Mouse (Mus musculus): ENCODE measurements around the gene Gtf2h2. TPM values are rescaled to one million over a fixed set of nuclear protein-coding genes. Genes with fewer than 3 reads are reported as not detected.
A peak's percentile ranks its signal among the peaks of the same experiment; 100 is the strongest.
"Not testable (repeated sequence)": the region's sequence is repeated elsewhere in the genome, so short reads cannot be mapped to it uniquely, and the experiment has no call there.

Gene Gtf2h2
- polyA plus RNA-seq, 1 experiment from 2014 or later = 25.5 TPM

- Histone ChIP-seq H3K27ac (replicated peaks) (no peak overlapping the region), H3K36me3 (replicated peaks) (no peaks in the 10 kb centered on the region), H3K27me3 (no peaks in the 10 kb centered on the region), H3K4me2 (no peak overlapping the region), H3K9me3 (replicated peaks) (no peaks in the 10 kb centered on the region), H3K9ac (no peak overlapping the region), H3K4me3 (replicated peaks) (no peak overlapping the region), H3K4me1 (replicated peaks) (peaks cover 26% of the 10 kb centered on the region)
- ATAC-seq (ENCODE audit: insufficient read depth) = no peak
- 55% methylated on average over 6 of the region's 6 CpGs for WGBS (ENCODE audit: insufficient replicate concordance)
These were observed 25.3 kb upstream of the Gtf2h2 start for GRCm38 (mm10) chr13:100517652-100518153.

GRCm38 (mm10) chr13:100516213-100517105 is 24.1 kb upstream of the Gtf2h2 start:
- Histone ChIP-seq H3K27ac (replicated peaks) (no peak overlapping the region), H3K4me3 (replicated peaks) (no peak overlapping the region), H3K9me3 (replicated peaks) (no peaks in the 10 kb centered on the region), H3K27me3 (no peaks in the 10 kb centered on the region), H3K4me1 (replicated peaks) (peaks cover 33% of the 10 kb centered on the region), H3K9ac (no peak overlapping the region), H3K36me3 (replicated peaks) (no peaks in the 10 kb centered on the region), H3K4me2 (no peak overlapping the region)
- 67% methylated on average over 12 of the region's 12 CpGs for WGBS (ENCODE audit: insufficient replicate concordance)
- no peak for ATAC-seq (ENCODE audit: insufficient read depth)

GRCm38 (mm10) chr13:100512792-100513191 is 20.4 kb upstream of the Gtf2h2 start:
- ATAC-seq (ENCODE audit: insufficient read depth) = no peak
- no peak overlapping the region for H3K4me3 ChIP-seq (replicated peaks)

GRCm38 (mm10) chr13:100511860-100512364 is 19.5 kb upstream of the Gtf2h2 start:
- H3K4me3 ChIP-seq (replicated peaks) = no peak overlapping the region
- H3K9me3 ChIP-seq (replicated peaks) = no peaks in the 10 kb centered on the region
- no peaks in the 10 kb centered on the region for H3K27me3 ChIP-seq
- ATAC-seq (ENCODE audit: insufficient read depth) = peak; percentile 85
- no peaks in the 10 kb centered on the region for H3K36me3 ChIP-seq (replicated peaks)
- H3K4me1 ChIP-seq (replicated peaks) = peaks cover 28% of the 10 kb centered on the region
- no peak overlapping the region for H3K9ac ChIP-seq
- WGBS (ENCODE audit: insufficient replicate concordance) = 29% methylated on average over 4 of the region's 4 CpGs
- no peak overlapping the region; the same call in 1 of the 2 replicates for H3K27ac ChIP-seq (replicated peaks)
- H3K4me2 ChIP-seq = peak overlapping the region; percentile 35

More at GRCm38 (mm10) chr13:100512792-100513191, 20.4 kb upstream of the Gtf2h2 start:
- H3K27me3 ChIP-seq = no peaks in the 10 kb centered on the region
- H3K36me3 ChIP-seq (replicated peaks) = no peaks in the 10 kb centered on the region
- peak overlapping the region; percentile 35 for H3K4me2 ChIP-seq
- H3K27ac ChIP-seq (replicated peaks) = peak overlapping the region; percentile 55
- 48% methylated on average over 2 of the region's 2 CpGs for WGBS (ENCODE audit: insufficient replicate concordance)
- H3K9ac ChIP-seq = no peak overlapping the region
- H3K9me3 ChIP-seq (replicated peaks) = no peaks in the 10 kb centered on the region
- peaks cover 33% of the 10 kb centered on the region for H3K4me1 ChIP-seq (replicated peaks)

- Histone ChIP-seq H3K9ac (no peak overlapping the region), H3K27ac (replicated peaks) (peak overlapping the region; percentile 46), H3K4me1 (replicated peaks) (peaks cover 28% of the 10 kb centered on the region), H3K27me3 (no peaks in the 10 kb centered on the region), H3K9me3 (replicated peaks) (no peaks in the 10 kb centered on the region), H3K4me2 (peak overlapping the region; percentile 35; the same call in 1 of the 2 replicates), H3K36me3 (replicated peaks) (no peaks in the 10 kb centered on the region), H3K4me3 (replicated peaks) (no peak overlapping the region)
- peak; percentile 43 for ATAC-seq (ENCODE audit: insufficient read depth)
- WGBS (ENCODE audit: insufficient replicate concordance) = 53% methylated on average over 7 of the region's 7 CpGs
These were observed 18.9 kb upstream of the Gtf2h2 start for GRCm38 (mm10) chr13:100511146-100511859.

- not testable (repeated sequence) for ATAC-seq (ENCODE audit: insufficient read depth); H3K9ac ChIP-seq; H3K9me3 ChIP-seq (replicated peaks); H3K27ac ChIP-seq (replicated peaks); H3K36me3 ChIP-seq (replicated peaks); H3K4me1 ChIP-seq (replicated peaks); H3K4me3 ChIP-seq (replicated peaks); H3K27me3 ChIP-seq; H3K4me2 ChIP-seq
These were observed 7.2 kb upstream of the Gtf2h2 start for GRCm38 (mm10) chr13:100499625-100500024.

GRCm38 (mm10) chr13:100495337-100495736 is 3.0 kb upstream of the Gtf2h2 start:
- Histone ChIP-seq H3K36me3 (replicated peaks) (no peaks in the 10 kb centered on the region), H3K9me3 (replicated peaks) (no peaks in the 10 kb centered on the region), H3K9ac (no peak overlapping the region), H3K4me1 (replicated peaks) (peaks cover 28% of the 10 kb centered on the region), H3K27me3 (no peaks in the 10 kb centered on the region), H3K27ac (replicated peaks) (no peak overlapping the region), H3K4me3 (replicated peaks) (no peak overlapping the region), H3K4me2 (no peak overlapping the region)
- ATAC-seq (ENCODE audit: insufficient read depth) = no peak
- WGBS (ENCODE audit: insufficient replicate concordance) = 60% methylated on average over 4 of the region's 4 CpGs

- not testable (repeated sequence) for H3K27me3 ChIP-seq; H3K27ac ChIP-seq (replicated peaks); H3K9ac ChIP-seq; H3K9me3 ChIP-seq (replicated peaks); H3K4me2 ChIP-seq; H3K36me3 ChIP-seq (replicated peaks); ATAC-seq (ENCODE audit: insufficient read depth); H3K4me3 ChIP-seq (replicated peaks)
- peaks cover 24% of the 10 kb centered on the region for H3K4me1 ChIP-seq (replicated peaks)
- WGBS (ENCODE audit: insufficient replicate concordance) = 59% methylated on average over 8 of the region's 8 CpGs
These were observed 2.0 kb upstream of the Gtf2h2 start for GRCm38 (mm10) chr13:100494370-100494769.

- H3K4me1 ChIP-seq (replicated peaks) = peaks cover 24% of the 10 kb centered on the region
- no peak overlapping the region for H3K4me2 ChIP-seq
- H3K36me3 ChIP-seq (replicated peaks) = peaks cover 9% of the 10 kb centered on the region; the same call in 1 of the 2 replicates
- no peak overlapping the region for H3K9ac ChIP-seq
- no peaks in the 10 kb centered on the region for H3K27me3 ChIP-seq
- no peak overlapping the region for H3K4me3 ChIP-seq (replicated peaks)
- no peaks in the 10 kb centered on the region for H3K9me3 ChIP-seq (replicated peaks)
- no peak for ATAC-seq (ENCODE audit: insufficient read depth)
- 36% methylated on average over 8 of the region's 8 CpGs for WGBS (ENCODE audit: insufficient replicate concordance)
- H3K27ac ChIP-seq (replicated peaks) = no peak overlapping the region
These were observed 934 bp upstream of the Gtf2h2 start for GRCm38 (mm10) chr13:100493313-100493712.

- Histone ChIP-seq H3K36me3 (replicated peaks) (peaks cover 25% of the 10 kb centered on the region), H3K27ac (replicated peaks) (peak overlapping the region; percentile 70), H3K9me3 (replicated peaks) (no peaks in the 10 kb centered on the region), H3K27me3 (no peaks in the 10 kb centered on the region), H3K4me1 (replicated peaks) (peaks cover 24% of the 10 kb centered on the region), H3K4me3 (replicated peaks) (peak overlapping the region; percentile 84), H3K9ac (peak overlapping the region; percentile 78), H3K4me2 (peak overlapping the region; percentile 80)
- no peak for ATAC-seq (ENCODE audit: insufficient read depth)
- 11% methylated on average over 6 of the region's 6 CpGs for WGBS (ENCODE audit: insufficient replicate concordance)
These were observed 756 bp downstream of the Gtf2h2 start for GRCm38 (mm10) chr13:100491623-100492022.

- Histone ChIP-seq H3K9ac (no peak overlapping the region), H3K27ac (replicated peaks) (no peak overlapping the region), H3K4me2 (peak overlapping the region; percentile 29; the same call in 1 of the 2 replicates), H3K4me3 (replicated peaks) (no peak overlapping the region), H3K36me3 (replicated peaks) (peaks cover 29% of the 10 kb centered on the region), H3K27me3 (no peaks in the 10 kb centered on the region), H3K9me3 (replicated peaks) (no peaks in the 10 kb centered on the region), H3K4me1 (replicated peaks) (peaks cover 24% of the 10 kb centered on the region)
- 61% methylated on average over 5 of the region's 5 CpGs for WGBS (ENCODE audit: insufficient replicate concordance)
- ATAC-seq (ENCODE audit: insufficient read depth) = no peak
These were observed 2.0 kb downstream of the Gtf2h2 start for GRCm38 (mm10) chr13:100490424-100490823.

Data from liver, embryonic 15.5 days (tissue).